Mouse (Mus musculus): ENCODE measurements around the gene Alcam. TPM values are rescaled to one million over a fixed set of nuclear protein-coding genes. Genes with fewer than 3 reads are reported as not detected.
A peak's percentile ranks its signal among the peaks of the same experiment; 100 is the strongest.

Alcam gene
- total RNA-seq (2021) = 100 to 1,000 TPM; 154 to 161 TPM

DNA sequence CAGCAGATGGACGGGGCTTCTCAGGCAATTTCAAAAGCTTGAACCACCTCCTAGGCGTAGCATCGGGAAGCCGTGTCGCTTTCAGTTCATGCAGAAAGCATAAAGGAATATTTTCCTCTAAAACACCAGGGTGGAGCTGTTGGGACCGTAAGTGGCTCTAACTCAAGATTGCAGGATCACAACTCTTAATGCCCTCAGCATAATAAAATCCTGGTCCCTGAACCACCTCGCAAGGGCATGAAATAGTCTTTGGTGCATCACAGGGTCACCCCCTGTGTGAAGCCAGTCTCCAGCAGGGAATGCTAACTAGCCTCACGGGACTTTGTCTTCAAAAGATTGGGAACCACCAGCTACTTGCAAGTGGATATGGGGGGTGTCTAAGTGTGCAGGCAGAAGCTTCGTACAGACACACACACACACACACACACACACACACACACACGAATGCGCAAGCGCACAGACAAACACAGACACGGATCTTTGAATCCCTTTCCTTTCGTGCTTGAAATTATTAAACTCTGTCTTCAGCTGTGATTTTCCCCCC is at the start of gene Alcam:
TSS of gene Alcam (minus strand) at position 104 of the 544 bp plus-strand sequence.
- peak; percentile 46 to 55 for DNase-seq (ENCODE audit: extremely low spot score in 1 of 2, low spot score in 2 of 2)
- intact Hi-C loops (cut with DNase I) = loop anchor here (2.0 to 10.0 kb wide), 3 partner anchors 421 to 1139 kb away; no protein-coding TSS in a partner anchor

DNA sequence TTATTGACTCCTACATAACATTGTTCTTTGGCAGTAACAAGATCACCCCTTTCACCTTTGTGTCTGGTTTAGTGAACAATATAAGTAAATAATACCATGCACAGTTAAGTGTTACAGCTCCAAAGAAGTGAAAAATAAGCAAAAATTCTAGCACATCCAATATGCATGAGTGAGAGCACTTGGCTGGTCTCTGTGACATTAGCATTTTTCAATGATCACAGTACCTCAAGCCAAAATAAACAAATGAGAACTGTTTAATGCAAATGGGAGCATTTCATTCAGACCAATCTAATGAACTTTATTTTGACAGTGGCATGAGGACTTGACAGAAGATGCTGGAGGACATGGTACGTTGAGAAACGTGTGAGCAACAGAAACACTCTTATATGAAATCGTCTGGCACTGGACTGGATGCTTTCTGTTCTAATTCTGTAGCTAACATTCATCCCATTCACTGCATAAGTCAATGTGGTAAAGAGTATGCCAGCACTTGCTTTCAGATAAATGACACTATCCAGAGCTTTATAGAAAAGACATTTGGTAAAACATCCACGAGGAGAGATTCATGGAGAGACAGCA is 45.0 kb upstream of the Alcam start:
- intact Hi-C loops (cut with DNase I) = no loop called here
- no peak for DNase-seq (ENCODE audit: extremely low spot score in 1 of 2, low spot score in 2 of 2)

DNA sequence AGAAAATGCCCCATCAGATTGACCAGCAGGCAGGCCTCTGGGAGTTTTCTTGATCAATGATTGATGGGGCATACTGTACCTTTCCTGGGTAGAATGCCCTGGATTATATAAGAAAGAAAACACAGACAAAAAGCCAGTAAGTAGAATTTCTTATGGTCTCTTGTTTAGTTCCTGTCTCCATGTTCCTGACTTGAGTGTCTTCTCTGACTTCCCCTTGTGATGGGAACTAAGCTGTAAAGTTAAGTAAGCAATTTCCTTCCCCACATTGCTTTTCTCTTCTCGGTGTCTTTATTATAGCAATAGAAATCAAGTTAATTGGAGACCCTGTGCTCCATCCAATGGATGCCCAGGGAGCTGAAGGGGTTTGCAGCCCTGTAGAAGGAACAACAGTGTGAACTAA is 36.7 kb upstream of the Alcam start:
- no peak for DNase-seq (ENCODE audit: extremely low spot score in 1 of 2, low spot score in 2 of 2)
- intact Hi-C loops (cut with DNase I) = no loop called here

DNA sequence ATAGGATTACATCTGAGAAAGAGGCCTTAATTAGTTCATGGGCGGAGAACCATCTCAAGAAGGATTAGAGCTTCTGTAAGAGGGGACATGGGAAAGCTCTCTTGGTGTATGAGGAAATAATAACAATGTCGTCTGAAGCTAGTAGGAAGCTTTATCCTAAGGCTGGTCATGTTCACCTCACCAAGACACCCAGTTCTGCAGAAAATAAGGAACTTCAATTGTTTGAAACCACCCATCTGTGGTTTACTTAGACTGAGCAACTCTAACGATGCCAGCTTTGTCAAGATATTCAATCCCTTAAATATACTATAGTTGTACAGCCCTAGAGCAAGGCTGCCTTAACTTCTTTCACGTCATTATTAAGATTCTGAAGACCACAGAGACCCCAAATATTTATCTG is 20.4 kb upstream of the Alcam start:
- no peak for DNase-seq (ENCODE audit: extremely low spot score in 1 of 2, low spot score in 2 of 2)
- intact Hi-C loops (cut with DNase I) = no loop called here

DNA sequence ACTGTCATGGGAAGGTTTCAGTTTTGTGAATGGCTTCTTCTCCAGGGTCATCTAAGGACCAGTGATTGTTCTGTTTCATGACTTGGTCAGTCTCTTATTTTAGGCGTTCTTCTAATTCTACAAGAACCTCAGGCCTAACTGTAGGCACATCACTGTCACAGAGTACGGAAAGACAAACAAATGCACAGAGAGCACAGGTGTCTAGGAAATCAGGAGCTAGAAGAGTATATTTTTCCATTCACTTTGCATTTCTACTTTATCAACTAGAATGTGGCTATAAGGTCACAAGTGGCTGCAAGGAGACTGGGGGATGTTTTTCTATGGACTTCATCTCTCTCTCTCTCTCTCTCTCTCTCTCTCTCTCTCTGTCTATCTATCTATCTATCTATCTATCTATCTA is 19.2 kb upstream of the Alcam start:
- intact Hi-C loops (cut with DNase I) = no loop called here
- no peak for DNase-seq (ENCODE audit: extremely low spot score in 1 of 2, low spot score in 2 of 2)

DNA sequence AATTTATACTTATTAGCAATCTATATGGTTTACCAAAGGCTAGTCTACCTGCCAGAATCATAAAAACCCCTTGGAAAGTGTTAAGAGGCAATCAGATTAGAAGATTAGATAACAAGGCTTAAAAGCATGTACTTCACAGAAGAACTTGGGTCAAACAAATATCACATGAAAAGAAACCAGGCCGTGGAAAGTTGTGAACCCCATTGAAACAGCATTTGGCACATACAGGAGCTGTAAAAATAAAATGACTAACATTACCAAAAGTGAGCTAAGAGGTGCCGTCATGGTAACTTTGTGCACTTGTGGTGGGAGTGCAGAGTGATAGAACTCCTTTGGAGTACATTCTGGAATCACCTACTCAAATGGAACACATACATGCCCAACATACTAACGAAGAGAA is 18.8 kb upstream of the Alcam start:
- intact Hi-C loops (cut with DNase I) = no loop called here
- no peak for DNase-seq (ENCODE audit: extremely low spot score in 1 of 2, low spot score in 2 of 2)

DNA sequence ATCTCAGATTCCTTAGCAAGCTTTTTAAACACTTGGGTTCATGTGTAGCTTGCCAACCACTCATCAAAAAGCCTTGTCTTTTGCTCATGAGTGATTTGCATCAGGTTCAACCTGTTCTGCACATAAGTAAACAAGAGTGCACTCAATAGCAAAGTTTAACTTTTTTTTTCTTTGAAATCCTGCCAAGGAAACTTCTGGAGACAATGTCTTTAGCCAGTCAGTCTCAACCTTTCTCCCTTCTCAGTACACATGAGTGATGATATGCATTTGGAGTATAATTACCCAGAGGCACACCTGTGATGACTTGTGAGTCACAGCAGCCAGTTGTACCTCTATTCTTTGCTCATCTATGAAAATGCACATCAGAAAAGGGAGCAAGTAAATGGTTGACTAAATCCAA is 18.2 kb upstream of the Alcam start:
- no peak for DNase-seq (ENCODE audit: extremely low spot score in 1 of 2, low spot score in 2 of 2)
- intact Hi-C loops (cut with DNase I) = no loop called here

DNA sequence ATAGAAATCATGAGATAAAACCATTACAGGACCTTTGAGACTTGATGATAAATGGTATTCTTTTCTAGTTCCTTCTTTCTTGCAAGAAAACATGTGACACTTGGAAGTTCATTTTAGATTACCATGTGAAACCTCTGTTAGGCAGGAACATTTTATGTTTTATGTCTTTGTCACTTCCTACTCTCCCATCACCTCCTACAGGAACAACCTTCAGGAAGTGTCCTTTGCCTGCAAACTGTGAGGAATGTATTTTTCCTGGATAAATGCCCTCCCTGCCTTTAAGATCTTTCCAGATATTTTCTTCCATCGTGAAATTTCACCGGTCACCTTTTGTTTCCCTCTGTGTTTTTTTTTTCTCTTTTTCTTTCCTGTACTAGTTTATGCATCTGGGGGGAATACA is 17.0 kb upstream of the Alcam start:
- DNase-seq (ENCODE audit: extremely low spot score in 1 of 2, low spot score in 2 of 2) = no peak
- intact Hi-C loops (cut with DNase I) = no loop called here

DNA sequence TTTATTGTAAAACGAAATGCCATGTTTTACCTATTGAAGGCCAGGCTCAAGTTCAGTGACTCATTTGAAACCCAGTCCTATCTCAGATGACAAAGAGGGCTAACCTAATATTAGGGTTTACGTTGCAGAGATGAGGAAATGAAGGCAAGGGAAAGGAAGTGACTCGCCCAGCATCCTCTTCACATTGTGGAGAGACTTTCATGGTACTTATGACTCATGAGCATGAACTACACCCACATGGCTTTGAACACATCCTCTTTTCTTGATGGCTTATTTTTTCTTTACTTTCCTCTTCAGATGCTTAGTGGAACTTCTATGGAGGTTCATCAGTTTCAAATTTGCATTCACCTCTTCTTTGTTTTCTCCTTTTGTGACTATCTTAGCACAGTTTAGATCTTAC is 16.4 kb upstream of the Alcam start:
- DNase-seq (ENCODE audit: extremely low spot score in 1 of 2, low spot score in 2 of 2) = no peak
- intact Hi-C loops (cut with DNase I) = no loop called here

DNA sequence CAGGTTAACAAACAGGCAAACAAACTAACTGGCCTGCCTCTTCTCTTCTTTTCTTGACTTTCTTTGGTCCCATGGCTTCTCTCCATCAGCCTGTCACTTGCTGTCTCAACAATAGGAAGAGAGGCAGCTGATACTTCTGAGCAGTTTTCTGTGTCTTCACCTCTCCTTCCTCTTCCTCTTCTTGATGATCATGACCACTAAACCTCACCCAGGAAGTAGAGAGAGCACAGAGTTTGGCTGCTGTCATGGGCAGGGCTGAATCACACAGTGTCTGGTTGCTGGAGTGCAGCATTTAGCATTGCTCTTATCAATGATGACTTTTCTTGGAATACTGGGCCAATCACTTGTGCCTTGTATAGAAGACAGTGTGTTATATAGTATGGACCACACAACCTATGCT is 14.6 kb upstream of the Alcam start:
- intact Hi-C loops (cut with DNase I) = no loop called here
- no peak for DNase-seq (ENCODE audit: extremely low spot score in 1 of 2, low spot score in 2 of 2)

DNA sequence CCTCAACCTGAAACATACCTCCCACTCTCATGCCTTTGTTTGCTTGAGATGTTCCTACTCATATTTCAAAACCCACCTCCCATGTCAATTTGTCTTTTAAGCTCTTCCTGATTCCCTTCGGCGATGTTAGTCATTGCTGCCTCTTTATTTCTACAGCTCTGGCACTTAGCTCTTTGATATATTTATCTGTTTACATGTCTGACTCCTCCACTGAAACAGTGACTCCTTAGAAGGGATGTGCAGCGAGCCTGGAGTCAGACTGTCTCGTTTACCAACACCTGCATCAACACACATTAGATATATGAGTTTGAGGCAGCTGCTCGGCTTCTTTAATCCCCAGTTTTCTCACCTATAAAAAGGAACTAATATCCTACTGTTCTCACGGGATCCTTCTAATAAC is 12.9 kb upstream of the Alcam start:
- no peak for DNase-seq (ENCODE audit: extremely low spot score in 1 of 2, low spot score in 2 of 2)
- intact Hi-C loops (cut with DNase I) = no loop called here

DNA sequence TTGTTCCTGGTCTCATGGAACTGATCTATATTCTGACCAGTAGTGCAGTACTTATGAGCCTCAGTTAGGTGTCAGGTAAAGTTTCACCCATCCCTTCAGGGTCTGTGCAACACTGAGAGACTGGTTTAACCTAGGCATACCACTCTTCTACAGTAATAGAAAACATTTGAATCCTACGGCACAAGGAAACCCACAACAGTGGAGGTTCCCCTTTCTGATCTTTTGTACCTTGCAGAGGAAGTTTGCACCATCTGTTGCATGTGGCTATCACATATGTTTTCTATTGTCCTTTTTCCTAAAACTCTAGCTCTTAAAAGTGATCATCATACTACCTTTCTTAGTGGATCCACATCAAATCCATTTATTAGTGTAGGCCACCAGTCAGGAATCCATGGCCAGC is 10.7 kb upstream of the Alcam start:
- DNase-seq (ENCODE audit: extremely low spot score in 1 of 2, low spot score in 2 of 2) = no peak
- intact Hi-C loops (cut with DNase I) = no loop called here

DNA sequence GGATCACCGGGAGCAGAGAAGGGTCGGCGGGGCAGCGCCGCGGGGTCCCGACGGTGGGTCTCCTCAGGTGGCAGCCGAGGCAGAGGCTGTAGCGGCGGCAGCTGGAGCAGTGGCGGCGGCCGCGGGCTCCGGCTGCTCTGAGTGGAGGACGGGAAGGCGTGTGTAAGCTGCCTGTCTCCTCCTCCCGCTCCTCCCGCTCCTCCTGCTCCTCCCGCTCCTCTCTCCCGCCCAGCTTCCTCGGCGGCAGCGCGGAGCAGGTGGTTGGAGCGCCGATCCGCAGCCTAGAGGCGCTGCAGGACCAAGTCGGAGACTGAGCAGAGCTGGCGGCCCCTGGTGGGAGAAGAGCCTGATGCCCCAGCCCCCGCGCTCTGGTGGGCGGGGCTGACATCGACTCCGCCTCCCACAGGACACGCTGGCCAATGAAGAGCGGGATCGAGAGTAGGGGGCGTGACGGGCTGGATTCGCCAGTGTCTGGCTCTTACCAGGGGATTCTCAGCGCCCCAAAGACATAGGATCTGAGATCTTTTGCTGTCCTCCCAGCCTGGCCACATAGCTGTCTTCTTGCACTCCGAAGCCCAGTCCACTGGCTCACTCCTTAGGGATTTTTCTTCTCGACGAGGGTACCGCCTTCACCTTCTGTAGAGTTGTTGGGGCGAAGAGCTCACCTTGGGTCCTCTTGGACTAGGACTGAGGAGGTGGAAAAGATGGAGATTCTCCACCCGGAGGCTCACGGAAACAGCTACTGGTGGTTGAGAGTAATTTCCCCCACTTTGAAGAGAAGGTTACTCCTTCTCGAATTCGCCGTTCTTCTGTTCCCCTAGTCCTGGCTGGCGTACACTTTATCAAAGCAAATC is 785 bp downstream of the Alcam start:
- peak; percentile 95 to 98 for DNase-seq (ENCODE audit: extremely low spot score in 1 of 2, low spot score in 2 of 2)
- intact Hi-C loops (cut with DNase I) = loop anchor here (2.0 to 10.0 kb wide), 3 partner anchors 422 to 1138 kb away; no protein-coding TSS in a partner anchor

DNA sequence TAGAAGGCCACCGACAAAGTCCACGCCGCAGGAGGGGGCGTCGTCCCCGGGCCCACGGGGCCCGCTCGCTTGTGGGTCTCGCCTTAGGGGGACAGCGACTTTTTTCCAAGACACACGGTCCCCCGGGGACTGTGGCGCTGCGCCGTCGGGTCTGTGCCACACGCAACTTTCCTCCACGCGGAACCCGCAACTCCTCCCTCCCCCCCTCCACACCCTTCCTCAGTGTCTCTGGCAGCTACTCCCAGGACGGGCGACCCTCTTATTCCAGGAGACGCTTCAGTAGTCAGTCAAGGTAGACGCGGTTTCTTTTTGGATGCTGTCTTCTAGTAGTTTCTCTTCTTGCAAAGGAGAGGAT is 1.4 kb downstream of the Alcam start:
- intact Hi-C loops (cut with DNase I) = loop anchor here (2.0 to 10.0 kb wide), 3 partner anchors 422 to 1138 kb away; no protein-coding TSS in a partner anchor
- DNase-seq (ENCODE audit: extremely low spot score in 1 of 2, low spot score in 2 of 2) = peak in 1 of 2 experiments; percentile 38

DNA sequence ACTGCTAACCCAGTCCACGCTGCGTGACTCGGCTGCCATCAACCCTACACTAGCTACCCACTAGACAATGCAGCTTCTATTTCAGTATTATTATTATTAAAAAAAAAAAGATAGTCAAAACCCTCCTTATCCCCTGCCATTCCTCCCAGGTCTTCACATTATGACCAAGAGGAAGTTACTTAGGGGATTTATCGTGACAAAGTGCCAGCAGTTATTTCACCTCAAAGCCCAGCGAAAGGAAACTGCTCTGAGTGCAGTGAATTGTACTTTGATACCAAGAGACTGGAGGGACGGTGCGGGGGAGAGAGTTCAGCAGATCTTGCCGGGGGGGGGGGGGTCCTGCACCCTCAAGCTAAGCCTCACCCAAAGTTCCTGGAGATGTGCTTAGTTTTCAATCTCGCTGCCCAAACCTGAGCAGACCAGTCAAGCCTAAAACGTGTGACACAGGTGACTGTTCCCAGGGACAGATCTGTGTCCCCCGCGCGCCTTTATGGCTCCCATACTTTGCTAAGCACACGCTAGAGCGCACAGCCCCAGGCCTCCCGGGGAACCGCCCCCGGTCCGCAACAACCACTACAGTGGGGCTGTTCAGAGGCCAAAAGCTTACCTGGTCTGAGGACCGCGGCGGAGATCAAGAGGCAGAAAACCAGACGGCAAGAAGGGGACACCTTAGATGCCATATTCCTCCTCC is 1.9 kb downstream of the Alcam start:
- intact Hi-C loops (cut with DNase I) = loop anchor here (2.0 to 10.0 kb wide), 3 partner anchors 423 to 1137 kb away; no protein-coding TSS in a partner anchor
- DNase-seq (ENCODE audit: extremely low spot score in 1 of 2, low spot score in 2 of 2) = peak; percentile 6 to 38

DNA sequence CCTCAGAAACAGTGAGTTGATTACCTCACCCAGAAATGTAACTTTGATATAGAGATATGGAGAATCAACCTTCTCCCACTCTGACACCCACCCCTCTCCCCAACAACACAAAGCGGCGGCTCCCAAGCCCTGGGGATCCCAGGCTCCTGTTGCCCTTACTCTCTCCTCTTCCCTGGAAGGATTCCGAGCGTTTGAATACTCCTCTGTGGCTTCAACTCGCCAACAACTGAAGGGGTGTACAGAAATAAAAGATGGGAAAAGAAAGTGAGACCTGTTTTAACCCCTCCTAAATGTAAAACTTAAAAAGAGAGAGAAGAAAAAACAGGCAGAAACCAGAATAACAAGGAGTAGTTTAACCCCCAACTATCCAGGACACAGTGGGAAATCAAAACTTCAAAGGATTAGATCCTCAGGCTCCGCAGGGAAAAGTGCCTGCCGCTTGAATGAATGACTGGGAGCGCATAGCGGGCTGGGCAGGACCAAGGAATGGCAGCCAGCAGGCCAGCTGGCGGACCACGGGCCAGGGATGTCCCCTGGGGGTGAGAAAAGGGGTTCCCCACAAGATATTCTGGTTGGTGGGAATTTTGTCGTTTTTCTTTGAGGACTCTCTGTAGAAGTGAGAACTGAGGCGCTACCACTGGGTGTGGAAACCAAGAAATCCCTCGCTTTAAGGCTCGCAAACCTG is 2.6 kb downstream of the Alcam start:
- peak; percentile 16 to 53 for DNase-seq (ENCODE audit: extremely low spot score in 1 of 2, low spot score in 2 of 2)
- intact Hi-C loops (cut with DNase I) = loop anchor here (10.0 kb wide), 2 partner anchors 424 to 1136 kb away; no protein-coding TSS in a partner anchor

DNA sequence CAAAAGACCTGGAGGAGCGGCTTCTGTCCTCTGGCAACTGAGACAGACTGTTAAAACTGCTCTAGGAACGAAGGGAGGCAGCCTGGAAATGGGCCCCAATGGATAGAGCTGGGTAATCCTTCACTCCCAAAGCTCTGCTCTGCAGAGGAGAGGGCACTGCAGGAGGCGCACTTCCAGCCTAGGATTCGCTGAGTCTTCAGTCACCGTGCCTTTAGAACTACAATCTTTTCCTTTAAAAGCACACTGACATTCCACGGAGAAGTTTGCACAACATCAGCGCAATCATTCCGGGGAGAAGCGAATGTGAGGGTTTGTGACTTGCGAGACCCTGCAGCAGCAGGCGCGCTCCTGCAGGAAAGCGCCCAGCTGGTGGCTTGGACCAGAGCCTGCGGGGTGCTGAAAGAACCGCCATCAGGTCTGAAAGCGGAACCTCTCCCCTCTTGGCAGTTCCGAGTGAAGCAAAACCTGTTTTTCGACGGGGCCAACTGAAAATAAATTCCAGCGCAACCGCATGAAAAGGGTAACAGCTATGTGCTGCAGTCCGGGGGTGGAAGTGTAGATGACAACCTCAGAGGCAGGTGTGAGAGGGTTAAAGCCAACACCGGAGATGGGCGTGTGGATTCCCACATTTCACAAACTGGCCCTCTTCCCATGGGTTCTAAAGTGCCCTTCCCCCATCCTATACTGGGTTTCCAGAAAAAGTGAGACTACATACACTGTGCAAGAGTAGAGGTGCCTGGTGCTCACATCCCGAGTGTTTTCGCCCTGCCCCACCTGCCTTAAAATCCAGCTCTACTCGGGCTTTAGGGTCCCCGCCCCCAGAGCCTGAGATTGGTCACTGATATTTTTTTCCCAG is 3.4 kb downstream of the Alcam start:
- intact Hi-C loops (cut with DNase I) = loop anchor here (1.0 to 10.0 kb wide), 3 partner anchors 139 to 1136 kb away; no protein-coding TSS in a partner anchor
- DNase-seq (ENCODE audit: extremely low spot score in 1 of 2, low spot score in 2 of 2) = peak; percentile 48 to 58

DNA sequence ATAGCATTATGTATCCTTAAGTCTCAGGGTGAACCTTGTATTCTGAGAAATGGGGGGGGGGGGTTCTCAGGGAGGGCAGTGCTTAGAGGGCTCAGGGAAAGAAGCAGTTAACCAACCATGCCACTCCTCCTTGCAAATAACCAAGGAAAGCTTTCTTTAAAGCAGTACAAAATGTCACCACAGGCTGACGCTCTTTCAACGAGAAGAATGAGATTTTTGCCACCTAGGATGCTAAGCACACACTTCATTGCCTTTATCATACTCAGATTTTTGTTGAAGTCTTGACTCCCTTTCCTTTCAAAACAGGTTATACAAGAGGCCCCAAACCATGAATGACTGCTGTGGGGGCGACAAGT is 4.0 kb downstream of the Alcam start:
- intact Hi-C loops (cut with DNase I) = loop anchor here (1.0 to 10.0 kb wide), 3 partner anchors 139 to 1135 kb away; no protein-coding TSS in a partner anchor
- peak in 1 of 2 experiments; percentile 29 for DNase-seq (ENCODE audit: extremely low spot score in 1 of 2, low spot score in 2 of 2)
